Mouse (Mus musculus) olfactory bulb, adult 2 months (tissue): Measurements from ENCODE around the gene Man1b1. TPM values are rescaled to one million over a fixed set of nuclear protein-coding genes. Genes with fewer than 3 reads are reported as not detected.

Experiments
- H3K27ac ChIP-seq: fragments of 200-500 bp; 2 replicates; pipeline ENCODE4 v1.5.1; 2012; ENCODE audit warnings: low read depth, low read length; ENCODE audit not compliant: insufficient read depth
- H3K4me1 ChIP-seq: fragments of 200-500 bp; 2 replicates; pipeline ENCODE4 v1.6.1; 2012; ENCODE audit warnings: low read length; ENCODE audit not compliant: control insufficient read depth, insufficient read depth
- H3K4me3 ChIP-seq: fragments of 200-500 bp; 2 replicates; pipeline ENCODE4 v1.5.1; 2012; ENCODE audit warnings: mild to moderate bottlenecking, low read depth, low read length, moderate library complexity; ENCODE audit not compliant: insufficient read depth
- CTCF ChIP-seq: fragments of 200-500 bp; IDR thresholded peaks from 2 replicates; pipeline ENCODE4 v1.5.1; 2012; ENCODE audit warnings: low read depth, mild to moderate bottlenecking, low read length, moderate library complexity; ENCODE audit not compliant: insufficient read depth
- POLR2A ChIP-seq: fragments of 200-500 bp; IDR thresholded peaks from 2 replicates; pipeline ENCODE4 v1.6.1; 2012; ENCODE audit warnings: mild to moderate bottlenecking, low read depth, low read length, moderate library complexity; ENCODE audit not compliant: insufficient read depth
- WGBS: fragments of 180-500 bp; shearing (Covaris S2); methylation state at CpG from one replicate; pipeline ENCODE4 v1.1.7; 2018; 5-methylcytosine and 5-hydroxymethylcytosine counted together
- polyA plus RNA-seq: library from polyadenylated mRNA; stranded (reverse); fragments of >200 nt; gene quantifications from 2 replicates; pipeline ENCODE4 v1.2.4, GENCODE M21; 2012; ENCODE audit warnings: low replicate concordance; ENCODE audit not compliant: missing spikeins, insufficient read depth, insufficient read length

Man1b1 gene
- polyA plus RNA-seq, 1 experiment: not detected

DNA sequence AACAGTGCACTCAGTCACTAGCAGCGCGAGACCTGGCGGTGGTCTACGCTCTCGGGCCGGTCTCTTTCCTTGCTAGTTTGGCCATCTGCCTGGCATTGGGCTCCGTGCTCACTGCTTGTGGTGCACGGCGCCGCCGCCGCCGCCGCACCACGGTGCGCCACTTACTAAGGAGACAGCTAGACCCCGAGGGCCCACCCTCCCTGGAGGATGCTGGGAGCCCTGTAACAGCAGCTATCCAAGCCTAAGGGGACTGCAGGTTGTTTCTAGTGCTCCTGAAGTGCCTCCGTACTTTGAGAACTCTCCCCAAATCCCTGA lies 41.4 kb upstream of the Man1b1 start:
- H3K4me1 ChIP-seq: peaks cover 82% of the 10 kb centered on the region
- no peak overlapping the region for H3K4me3 ChIP-seq
- peak overlapping the region; percentile 34; the same call in 1 of the 2 replicates for H3K27ac ChIP-seq
- 1% methylated on average over 18 of the region's 18 CpGs for WGBS
- TF ChIP-seq POLR2A (no peak; the same call in 1 of the 2 replicates), CTCF (peak; percentile 23; the same call in 1 of the 2 replicates)

DNA sequence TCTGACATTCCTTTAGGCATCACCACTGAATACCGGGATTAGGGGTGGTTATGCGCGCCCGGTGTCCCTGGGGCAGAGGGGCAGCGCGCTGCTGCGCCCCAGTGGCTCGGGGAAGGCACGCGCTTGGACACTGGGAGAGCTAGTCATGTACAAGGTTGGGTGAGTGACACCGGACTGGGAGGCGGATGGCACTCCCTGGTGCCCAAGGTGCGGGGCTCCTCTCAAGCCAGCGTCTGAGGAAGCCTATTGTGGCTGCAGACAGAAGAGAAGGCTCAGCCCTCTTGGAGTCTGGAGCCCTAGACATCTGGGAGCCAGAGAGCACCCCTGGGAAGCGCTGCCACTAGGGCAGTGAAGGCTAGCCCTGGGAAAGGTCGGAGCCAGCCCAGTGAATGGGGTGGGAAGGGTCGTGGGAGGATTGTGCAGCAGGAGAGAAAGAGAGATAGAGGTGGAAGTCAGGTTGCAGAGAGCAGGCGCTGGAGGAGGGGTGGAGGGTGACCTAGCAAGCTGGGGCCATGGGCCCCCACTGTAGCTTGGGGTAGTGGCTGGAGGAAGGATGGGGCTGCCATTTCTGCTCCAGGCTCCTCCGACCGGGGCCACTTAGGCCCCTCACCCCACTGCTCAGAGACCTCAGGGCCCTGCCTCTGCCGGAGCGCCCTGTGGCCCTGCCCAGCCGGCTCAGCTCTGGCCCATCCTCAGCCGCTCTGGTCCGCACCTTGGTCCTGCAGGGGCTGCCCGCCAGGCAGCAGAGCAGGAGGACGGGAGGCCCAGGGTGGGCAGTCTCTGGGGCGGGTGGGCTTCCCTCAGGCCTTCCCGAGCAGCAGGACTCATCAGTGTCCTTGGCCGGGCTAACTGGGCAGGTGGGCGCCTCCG lies 40.7 kb upstream of the Man1b1 start:
- Histone ChIP-seq H3K4me3 (no peak overlapping the region), H3K27ac (peak overlapping the region; percentile 34; the same call in 1 of the 2 replicates), H3K4me1 (peaks cover 83% of the 10 kb centered on the region)
- no peak for TF ChIP-seq POLR2A
- no peak; the same call in 1 of the 2 replicates for TF ChIP-seq CTCF
- 17% methylated on average over 32 of the region's 32 CpGs for WGBS

DNA sequence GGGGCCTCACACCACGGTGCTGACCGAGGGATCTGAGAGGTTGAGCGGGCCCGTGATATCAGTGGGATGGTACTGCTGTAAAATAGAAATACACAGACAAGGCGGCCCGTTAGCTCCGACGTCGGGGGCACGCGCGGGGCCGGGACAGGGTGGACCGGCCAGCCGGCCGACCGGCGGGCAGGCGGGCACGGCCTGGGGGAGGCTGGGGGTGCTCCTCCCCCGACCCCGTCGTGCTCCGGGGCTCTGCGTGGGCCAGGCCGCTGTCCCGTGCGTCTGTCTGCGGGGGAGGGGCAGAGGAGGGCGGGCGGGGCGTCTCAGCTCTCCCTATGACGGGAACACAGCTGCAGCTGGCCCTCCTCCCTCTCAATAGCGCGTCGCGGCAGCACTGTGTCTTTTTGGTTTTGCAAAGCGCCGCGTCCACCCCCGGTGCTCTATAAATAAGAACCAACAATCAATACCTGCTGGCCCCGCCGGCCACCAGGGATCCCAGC lies 40.0 kb upstream of the Man1b1 start:
- 5% methylated on average over 40 of the region's 43 CpGs for WGBS
- no peak for TF ChIP-seq CTCF
- no peak for TF ChIP-seq POLR2A
- H3K27ac ChIP-seq: peak overlapping the region; percentile 34; the same call in 1 of the 2 replicates
- peak overlapping the region; percentile 7; the same call in 1 of the 2 replicates for H3K4me3 ChIP-seq
- H3K4me1 ChIP-seq: peaks cover 81% of the 10 kb centered on the region

- H3K27ac ChIP-seq: peak overlapping the region; percentile 6; the same call in 1 of the 2 replicates
- H3K4me3 ChIP-seq: 0 out of 2 replicates have a peak overlapping the region, but pooled peaks have one; percentile 7
- WGBS: 0% methylated on average over 1 of the region's 1 CpGs
- TF ChIP-seq POLR2A: 0 out of 2 replicates have a peak, but pooled peaks have one; percentile 13
- TF ChIP-seq CTCF: peak; percentile 78
- H3K4me1 ChIP-seq: peaks cover 81% of the 10 kb centered on the region
Measured at GRCm38 (mm10) chr2:25292856-25293255, 39.3 kb upstream of the Man1b1 start.

DNA sequence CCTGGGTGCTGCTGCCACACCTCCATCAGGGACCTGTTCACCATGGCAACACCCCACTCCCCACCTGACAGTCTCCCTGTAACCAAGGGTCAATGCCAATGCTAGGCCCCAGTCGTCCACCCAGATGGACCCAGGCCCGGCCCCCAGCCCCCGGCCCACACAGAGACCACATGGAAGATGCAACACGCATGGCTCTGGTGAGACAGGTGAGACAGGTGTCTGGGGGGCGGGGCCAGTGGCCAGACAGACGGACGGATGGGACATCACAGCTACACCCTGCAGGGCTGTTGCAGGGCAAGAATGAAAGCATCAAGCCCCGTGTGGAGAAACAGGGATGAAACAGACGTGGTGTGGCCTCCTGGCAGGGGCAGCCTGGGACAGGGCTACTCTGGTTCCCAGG lies 38.4 kb upstream of the Man1b1 start:
- H3K4me1 ChIP-seq: peaks cover 75% of the 10 kb centered on the region
- 67% methylated on average over 9 of the region's 9 CpGs for WGBS
- TF ChIP-seq CTCF (no peak), POLR2A (no peak)
- no peak overlapping the region for H3K27ac ChIP-seq
- H3K4me3 ChIP-seq: no peak overlapping the region

- 67% methylated on average over 8 of the region's 8 CpGs for WGBS
- H3K4me3 ChIP-seq: no peak overlapping the region
- H3K4me1 ChIP-seq: peaks cover 41% of the 10 kb centered on the region
- no peak overlapping the region for H3K27ac ChIP-seq
- no peak for TF ChIP-seq POLR2A
- no peak for TF ChIP-seq CTCF
Measured at GRCm38 (mm10) chr2:25297093-25297492, 35.0 kb upstream of the Man1b1 start.

GRCm38 (mm10) chr2:25298046-25298445 lies 34.1 kb upstream of the Man1b1 start:
- TF ChIP-seq CTCF (no peak), POLR2A (no peak)
- Histone ChIP-seq H3K4me1 (peaks cover 32% of the 10 kb centered on the region), H3K27ac (no peak overlapping the region), H3K4me3 (no peak overlapping the region)
- WGBS: 79% methylated on average over 10 of the region's 10 CpGs

DNA sequence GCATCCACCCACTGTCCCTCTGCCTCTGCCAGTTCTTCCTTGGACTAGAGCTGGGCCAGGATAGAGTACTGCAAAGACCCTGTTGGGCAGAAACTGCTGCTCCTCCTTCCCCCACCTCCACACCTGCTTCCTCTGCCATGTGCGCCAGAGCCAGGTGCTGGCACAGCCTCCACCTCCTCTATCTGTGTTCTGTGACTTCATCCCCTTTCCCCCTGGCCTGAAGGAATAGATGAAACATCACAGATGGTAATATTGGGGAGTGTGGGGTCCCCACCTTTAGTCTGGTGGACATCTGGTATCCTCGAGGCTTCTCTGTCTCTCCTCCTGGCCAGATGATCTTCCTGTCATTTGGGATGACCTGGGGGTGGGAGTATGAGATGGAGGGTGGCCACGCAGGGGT lies 28.7 kb upstream of the Man1b1 start:
- Histone ChIP-seq H3K27ac (no peak overlapping the region), H3K4me3 (no peak overlapping the region), H3K4me1 (peaks cover 9% of the 10 kb centered on the region)
- 74% methylated on average over 3 of the region's 3 CpGs for WGBS
- TF ChIP-seq CTCF (no peak), POLR2A (no peak)

- TF ChIP-seq CTCF (no peak), POLR2A (no peak)
- no peak overlapping the region for H3K27ac ChIP-seq
- 66% methylated on average over 7 of the region's 7 CpGs for WGBS
- no peak overlapping the region for H3K4me3 ChIP-seq
- H3K4me1 ChIP-seq: peaks cover 9% of the 10 kb centered on the region
Measured at GRCm38 (mm10) chr2:25303931-25304656, 28.0 kb upstream of the Man1b1 start.
